Mouse (Mus musculus) hindbrain, embryonic 12.5 days (tissue): ENCODE results near the gene Gatb. TPM values are rescaled to one million over a fixed set of nuclear protein-coding genes. Genes with fewer than 3 reads are reported as not detected.

Experiments used
- ATAC-seq: fragments of 200-750 bp; cut with Nextera tagmentation; 2 replicates; pipeline ENCODE4 v1.8.0; 2017; ENCODE audit warnings: moderate TSS enrichment; ENCODE audit not compliant: low FRiP score
- H3K27ac ChIP-seq: fragments of 300-500 bp; sonication (generic); 2 replicates; pipeline ENCODE4 v1.5.1; 2016; ENCODE audit warnings: mild to moderate bottlenecking
- H3K27me3 ChIP-seq: fragments of 300-500 bp; sonication (generic); 2 replicates; pipeline ENCODE4 v1.6.1; 2016; ENCODE audit warnings: mild to moderate bottlenecking
- H3K36me3 ChIP-seq: fragments of 300-500 bp; sonication (generic); 2 replicates; pipeline ENCODE4 v1.6.1; 2016; ENCODE audit warnings: mild to moderate bottlenecking
- H3K4me1 ChIP-seq: fragments of 300-500 bp; sonication (generic); 2 replicates; pipeline ENCODE4 v1.6.1; 2016
- H3K4me2 ChIP-seq: fragments of 300-500 bp; sonication (generic); replicated peaks from 2 replicates; pipeline ENCODE4 v1.6.1; 2016; ENCODE audit warnings: mild to moderate bottlenecking
- H3K4me3 ChIP-seq: fragments of 300-500 bp; sonication (generic); 2 replicates; pipeline ENCODE4 v1.5.1; 2016; ENCODE audit warnings: mild to moderate bottlenecking
- H3K9ac ChIP-seq: fragments of 300-500 bp; sonication (generic); 2 replicates; pipeline ENCODE4 v1.6.1; 2016; ENCODE audit warnings: mild to moderate bottlenecking, moderate library complexity
- H3K9me3 ChIP-seq: fragments of 300-500 bp; sonication (generic); replicated peaks from 2 replicates; pipeline ENCODE4 v1.6.1; 2016; ENCODE audit warnings: mild to moderate bottlenecking
- whole genome bisulfite sequencing: fragments of 180-500 bp; shearing (Covaris S2); methylation state at CpG from one replicate; pipeline ENCODE4 v1.1.7; 2016; 5-methylcytosine and 5-hydroxymethylcytosine counted together
- polyA plus RNA-seq: library from polyadenylated mRNA; unstranded; fragments of >200 nt; fragmentation: Nextera tagmentation; extraction: Ambion mirVana; gene quantifications from 2 replicates; pipeline ENCODE4 v1.2.1, GENCODE M21; 2016

Gene Gatb
- polyA plus RNA-seq, 1 experiment from 2014 or later, result 20.0 TPM

- WGBS, result 97% methylated on average over 5 of the region's 5 CpGs
- H3K27me3 ChIP-seq, result no peaks in the 10 kb centered on the region
- H3K4me1 ChIP-seq, result no peaks in the 10 kb centered on the region; the same call in 1 of the 2 replicates
- H3K4me3 ChIP-seq, result no peak overlapping the region
- ATAC-seq, result no peak
- no peak overlapping the region for H3K4me2 ChIP-seq
- H3K27ac ChIP-seq, result no peak overlapping the region
- H3K9me3 ChIP-seq, result no peaks in the 10 kb centered on the region
- H3K36me3 ChIP-seq, result 0 out of 2 replicates have a peak, but pooled peaks cover 8% of the 10 kb centered on the region
- no peak overlapping the region for H3K9ac ChIP-seq
Measured at GRCm38 (mm10) chr3:85636716-85637447, 63.0 kb downstream of the Gatb start.

DNA sequence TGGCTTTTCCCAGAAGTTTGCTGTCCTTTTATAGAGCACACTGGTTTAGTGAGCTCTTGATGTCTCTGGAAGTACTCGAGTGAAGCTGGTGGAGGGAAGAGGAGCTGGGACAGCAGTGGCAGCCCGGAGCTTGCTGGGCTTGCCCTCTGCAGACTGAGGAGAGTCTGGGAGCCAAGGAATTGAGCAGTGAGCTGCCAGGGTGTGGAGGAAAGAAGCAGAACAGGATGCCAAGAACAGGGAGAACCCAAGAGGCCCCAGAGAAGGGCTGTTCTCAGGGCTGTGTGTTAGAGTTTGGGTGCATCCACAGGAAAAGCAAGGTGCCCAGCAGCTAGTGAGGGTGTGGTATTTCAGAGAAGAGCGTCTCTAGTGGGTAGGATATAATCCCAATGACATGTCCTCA lies 67.8 kb downstream of the Gatb start:
- H3K9ac ChIP-seq, result no peak overlapping the region
- H3K27me3 ChIP-seq, result no peaks in the 10 kb centered on the region
- H3K9me3 ChIP-seq, result no peaks in the 10 kb centered on the region
- no peak overlapping the region for H3K4me3 ChIP-seq
- H3K36me3 ChIP-seq, result 0 out of 2 replicates have a peak, but pooled peaks cover 8% of the 10 kb centered on the region
- ATAC-seq, result no peak
- H3K4me1 ChIP-seq, result no peaks in the 10 kb centered on the region
- 85% methylated on average over 3 of the region's 3 CpGs for WGBS
- no peak overlapping the region for H3K27ac ChIP-seq
- no peak overlapping the region for H3K4me2 ChIP-seq

GRCm38 (mm10) chr3:85644814-85645213 lies 70.9 kb downstream of the Gatb start:
- no peaks in the 10 kb centered on the region for H3K9me3 ChIP-seq
- H3K4me1 ChIP-seq, result no peaks in the 10 kb centered on the region
- 94% methylated on average over 3 of the region's 3 CpGs for WGBS

DNA sequence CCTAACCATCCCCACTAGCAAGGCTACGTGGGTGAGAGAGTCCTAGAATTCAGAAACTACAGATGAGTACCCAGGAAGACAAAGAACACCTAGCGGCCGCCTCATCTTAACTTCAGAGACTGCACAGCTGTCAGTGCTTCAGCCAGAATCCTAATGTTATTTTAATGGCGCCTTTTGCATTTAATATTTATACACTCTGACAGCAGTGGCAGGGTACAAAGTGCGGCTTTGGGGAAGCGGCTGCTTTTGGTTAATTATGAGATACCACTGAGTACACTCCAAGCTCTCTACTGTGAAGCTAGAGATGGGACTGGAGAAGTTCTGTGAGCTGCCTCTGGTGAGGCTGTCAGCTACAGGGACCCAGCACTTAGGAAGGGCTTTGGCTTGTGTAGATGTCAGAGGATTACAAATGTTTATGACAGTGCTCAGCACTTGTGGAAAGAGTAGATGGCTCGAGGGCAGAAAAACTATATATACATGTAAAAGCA lies 71.6 kb downstream of the Gatb start:
- no peaks in the 10 kb centered on the region for H3K27me3 ChIP-seq
- no peaks in the 10 kb centered on the region for H3K9me3 ChIP-seq
- no peak overlapping the region for H3K4me3 ChIP-seq
- no peak overlapping the region for H3K27ac ChIP-seq
- no peaks in the 10 kb centered on the region for H3K4me1 ChIP-seq
- H3K9ac ChIP-seq, result no peak overlapping the region
- H3K36me3 ChIP-seq, result no peaks in the 10 kb centered on the region
- no peak for ATAC-seq
- 88% methylated on average over 7 of the region's 7 CpGs for WGBS
- H3K4me2 ChIP-seq, result no peak overlapping the region

More at GRCm38 (mm10) chr3:85644814-85645213, 70.9 kb downstream of the Gatb start:
- no peak overlapping the region for H3K4me2 ChIP-seq
- H3K27me3 ChIP-seq, result no peaks in the 10 kb centered on the region
- no peak overlapping the region for H3K9ac ChIP-seq
- no peaks in the 10 kb centered on the region for H3K36me3 ChIP-seq
- H3K27ac ChIP-seq, result no peak overlapping the region
- H3K4me3 ChIP-seq, result no peak overlapping the region
- ATAC-seq, result no peak

DNA sequence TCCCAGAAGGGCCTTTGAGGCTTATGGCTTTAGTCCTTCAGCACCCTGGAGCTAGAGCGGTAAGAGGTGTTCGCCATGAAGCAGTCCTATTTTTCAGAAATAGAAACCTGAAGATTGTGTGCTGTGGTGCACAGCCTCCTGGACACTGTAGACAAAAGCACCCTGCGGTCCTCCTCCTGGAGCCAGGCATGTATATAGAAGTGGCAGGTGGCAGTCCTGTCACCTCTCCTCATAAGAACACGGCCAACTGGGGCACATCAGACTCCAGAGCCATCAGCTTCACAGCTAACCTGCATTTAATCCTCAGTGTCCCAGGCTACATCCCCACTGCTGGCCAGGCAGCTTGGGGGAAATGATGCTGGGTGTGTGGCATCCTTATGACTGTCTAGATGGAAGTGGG lies 75.3 kb downstream of the Gatb start:
- ATAC-seq, result no peak
- H3K27ac ChIP-seq, result no peak overlapping the region
- H3K4me1 ChIP-seq, result no peaks in the 10 kb centered on the region
- H3K4me3 ChIP-seq, result no peak overlapping the region
- WGBS, result 91% methylated on average over 4 of the region's 4 CpGs
- no peaks in the 10 kb centered on the region for H3K9me3 ChIP-seq
- H3K9ac ChIP-seq, result no peak overlapping the region
- no peaks in the 10 kb centered on the region for H3K36me3 ChIP-seq
- H3K27me3 ChIP-seq, result no peaks in the 10 kb centered on the region
- H3K4me2 ChIP-seq, result no peak overlapping the region

GRCm38 (mm10) chr3:85652727-85653665 lies 79.1 kb downstream of the Gatb start:
- H3K27me3 ChIP-seq, result no peaks in the 10 kb centered on the region
- H3K36me3 ChIP-seq, result 0 out of 2 replicates have a peak, but pooled peaks cover 3% of the 10 kb centered on the region
- no peak overlapping the region for H3K4me3 ChIP-seq
- no peak overlapping the region for H3K4me2 ChIP-seq
- WGBS, result 80% methylated on average over 4 of the region's 4 CpGs
- no peak for ATAC-seq
- no peak overlapping the region for H3K27ac ChIP-seq
- no peaks in the 10 kb centered on the region for H3K4me1 ChIP-seq
- H3K9ac ChIP-seq, result no peak overlapping the region
- no peaks in the 10 kb centered on the region for H3K9me3 ChIP-seq

DNA sequence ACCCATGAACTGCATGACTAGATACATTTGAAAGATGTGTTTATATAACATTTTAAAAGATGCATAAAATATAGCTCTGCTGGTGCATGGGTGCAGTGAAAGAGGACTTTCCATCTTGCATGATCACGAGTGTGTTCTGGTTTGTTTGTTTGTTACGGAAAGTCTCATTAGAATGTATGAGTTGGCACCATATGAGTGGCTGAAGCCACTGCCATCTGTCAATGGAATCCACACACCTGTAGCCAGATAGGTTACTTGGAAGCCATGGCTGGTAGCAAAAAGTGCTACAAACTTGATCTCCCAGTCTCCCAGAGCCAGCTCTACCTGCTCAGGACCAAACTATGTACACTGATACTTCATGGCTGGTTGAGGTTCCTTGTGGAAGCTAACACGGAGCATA lies 81.6 kb downstream of the Gatb start:
- Histone ChIP-seq H3K27me3 (no peaks in the 10 kb centered on the region), H3K27ac (no peak overlapping the region), H3K9me3 (no peaks in the 10 kb centered on the region), H3K36me3 (0 out of 2 replicates have a peak, but pooled peaks cover 3% of the 10 kb centered on the region), H3K9ac (no peak overlapping the region), H3K4me3 (no peak overlapping the region), H3K4me2 (no peak overlapping the region), H3K4me1 (peaks cover 3% of the 10 kb centered on the region; the same call in 1 of the 2 replicates)
- WGBS, result 95% methylated on average over 3 of the region's 3 CpGs
- no peak for ATAC-seq

DNA sequence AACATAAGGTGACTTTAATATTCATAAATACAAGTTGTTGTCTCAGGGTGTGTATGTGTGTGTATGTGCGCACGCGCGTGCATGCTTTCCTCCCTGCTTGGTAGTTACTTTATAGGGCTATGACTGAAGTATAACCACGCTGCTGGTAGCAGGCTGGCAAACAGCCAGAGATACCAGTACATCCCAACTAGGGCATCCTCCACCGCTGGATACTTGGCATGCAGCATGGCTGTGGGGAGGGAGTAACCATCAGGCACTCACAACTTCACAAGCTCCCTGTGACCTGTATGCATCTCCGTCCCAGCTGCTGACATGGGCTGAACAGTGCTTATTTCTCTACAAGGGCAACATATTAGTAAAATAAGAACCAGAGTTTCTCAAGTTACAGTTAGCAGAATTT lies 85.8 kb downstream of the Gatb start:
- H3K9ac ChIP-seq, result no peak overlapping the region
- no peak overlapping the region for H3K27ac ChIP-seq
- peaks cover 3% of the 10 kb centered on the region; the same call in 1 of the 2 replicates for H3K4me1 ChIP-seq
- no peak for ATAC-seq
- 93% methylated on average over 7 of the region's 7 CpGs for WGBS
- no peaks in the 10 kb centered on the region for H3K27me3 ChIP-seq
- no peak overlapping the region for H3K4me2 ChIP-seq
- no peak overlapping the region for H3K4me3 ChIP-seq
- H3K36me3 ChIP-seq, result 0 out of 2 replicates have a peak, but pooled peaks cover 3% of the 10 kb centered on the region
- no peaks in the 10 kb centered on the region for H3K9me3 ChIP-seq

DNA sequence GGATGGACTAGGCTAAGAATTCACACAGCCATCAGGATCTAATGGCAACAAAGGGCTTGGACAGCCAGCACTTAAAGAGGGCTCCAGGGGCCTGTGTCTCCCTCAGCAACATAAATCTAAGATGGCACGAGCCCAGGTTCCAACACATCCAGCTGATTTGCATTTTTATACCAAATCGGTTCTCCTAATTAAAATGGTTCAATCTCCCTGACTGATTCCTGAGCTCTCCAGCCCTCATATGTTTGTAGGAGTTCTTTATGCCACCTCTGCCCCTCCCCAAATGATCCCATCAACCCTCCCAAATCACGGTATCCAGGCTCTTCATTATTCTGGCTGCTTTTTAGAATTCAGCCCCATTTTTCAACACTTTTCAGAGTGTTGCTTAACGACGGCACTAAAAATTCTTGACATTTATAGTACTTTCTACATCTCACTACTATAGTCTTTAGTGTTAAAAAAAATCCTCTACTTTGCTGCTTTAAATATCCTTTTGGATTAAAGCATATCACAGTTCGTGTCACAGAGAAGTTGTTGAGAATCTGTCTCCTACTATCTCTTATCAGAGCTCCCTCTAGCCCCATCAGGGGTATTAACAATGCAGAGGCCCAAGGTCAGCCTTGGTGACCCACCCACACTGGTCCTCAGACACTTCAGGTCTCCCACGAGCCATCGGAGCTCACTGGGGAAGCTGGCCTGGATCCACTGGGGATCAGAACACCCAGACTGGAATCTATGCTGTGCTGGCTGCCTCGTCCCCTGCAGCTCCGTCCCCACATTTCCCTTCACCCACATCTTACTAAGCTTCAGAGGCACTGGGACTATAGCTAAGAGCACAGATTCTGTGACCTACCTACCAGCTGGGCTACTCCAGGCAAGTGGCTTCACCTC lies 88.3 kb downstream of the Gatb start:
- ATAC-seq, result no peak
- no peak overlapping the region for H3K4me2 ChIP-seq
- H3K4me3 ChIP-seq, result no peak overlapping the region
- no peaks in the 10 kb centered on the region for H3K9me3 ChIP-seq
- no peaks in the 10 kb centered on the region for H3K36me3 ChIP-seq
- WGBS, result 75% methylated on average over 10 of the region's 10 CpGs
- H3K4me1 ChIP-seq, result peaks cover 3% of the 10 kb centered on the region; the same call in 1 of the 2 replicates
- H3K27me3 ChIP-seq, result no peaks in the 10 kb centered on the region
- no peak overlapping the region for H3K9ac ChIP-seq
- no peak overlapping the region for H3K27ac ChIP-seq

GRCm38 (mm10) chr3:85663826-85664225 lies 89.9 kb downstream of the Gatb start:
- WGBS, result 79% methylated on average over 5 of the region's 5 CpGs
- no peak for ATAC-seq
- H3K4me1 ChIP-seq, result peaks cover 3% of the 10 kb centered on the region; the same call in 1 of the 2 replicates
- H3K27me3 ChIP-seq, result no peaks in the 10 kb centered on the region
- no peak overlapping the region for H3K4me3 ChIP-seq
- H3K36me3 ChIP-seq, result no peaks in the 10 kb centered on the region
- no peak overlapping the region for H3K4me2 ChIP-seq
- H3K9me3 ChIP-seq, result no peaks in the 10 kb centered on the region
- no peak overlapping the region for H3K9ac ChIP-seq
- H3K27ac ChIP-seq, result no peak overlapping the region

GRCm38 (mm10) chr3:85664591-85665171 lies 90.8 kb downstream of the Gatb start:
- no peaks in the 10 kb centered on the region for H3K27me3 ChIP-seq
- H3K9ac ChIP-seq, result no peak overlapping the region
- 88% methylated on average over 10 of the region's 10 CpGs for WGBS
- no peaks in the 10 kb centered on the region for H3K9me3 ChIP-seq
- peaks cover 3% of the 10 kb centered on the region; the same call in 1 of the 2 replicates for H3K4me1 ChIP-seq
- no peak overlapping the region for H3K27ac ChIP-seq
- no peak for ATAC-seq
- no peak overlapping the region for H3K4me3 ChIP-seq
- H3K36me3 ChIP-seq, result no peaks in the 10 kb centered on the region
- no peak overlapping the region for H3K4me2 ChIP-seq
